Mouse (Mus musculus) kidney, postnatal 0 days (tissue): ENCODE measurements around the gene Slc39a13. TPM values are rescaled to one million over a fixed set of nuclear protein-coding genes. Genes with fewer than 3 reads are reported as not detected.

ENCODE experiments used
- ATAC-seq: fragments of 200-750 bp; cut with Nextera tagmentation; replicated peaks from 2 replicates; pipeline ENCODE4 v1.8.0; 2017; ENCODE audit warnings: low read depth, moderate number of reproducible peaks, moderate TSS enrichment, moderate library complexity; ENCODE audit not compliant: low FRiP score
- DNase-seq: peaks from one replicate; pipeline ENCODE4 v3.0.0-alpha.2; 2016; ENCODE audit warnings: low spot score
- H3K27ac ChIP-seq: fragments of 300-500 bp; sonication (generic); 2 replicates; pipeline ENCODE4 v1.5.1; 2014; ENCODE audit warnings: mild to moderate bottlenecking
- H3K27me3 ChIP-seq: fragments of 300-500 bp; sonication (generic); 2 replicates; pipeline ENCODE4 v1.6.1; 2014; ENCODE audit warnings: low read length, mixed read lengths; ENCODE audit not compliant: insufficient read depth
- H3K36me3 ChIP-seq: fragments of 300-500 bp; sonication (generic); 2 replicates; pipeline ENCODE4 v1.6.1; 2014; ENCODE audit warnings: low read length, mixed read lengths; ENCODE audit not compliant: insufficient read depth
- H3K4me1 ChIP-seq: fragments of 300-500 bp; sonication (generic); replicated peaks from 2 replicates; pipeline ENCODE4 v1.6.1; 2014; ENCODE audit warnings: antibody characterized with exemption, low read length, mixed read lengths; ENCODE audit not compliant: insufficient read depth
- H3K4me2 ChIP-seq: fragments of 300-500 bp; sonication (generic); 2 replicates; pipeline ENCODE4 v1.6.1; 2014; ENCODE audit warnings: mild to moderate bottlenecking, low read length, moderate library complexity, mixed read lengths
- H3K4me3 ChIP-seq: fragments of 300-500 bp; sonication (generic); replicated peaks from 2 replicates; pipeline ENCODE4 v1.5.1; 2014; ENCODE audit warnings: low read depth, low read length
- H3K9ac ChIP-seq: fragments of 300-500 bp; sonication (generic); 2 replicates; pipeline ENCODE4 v1.6.1; 2014; ENCODE audit warnings: low read depth, low read length
- H3K9me3 ChIP-seq: fragments of 300-500 bp; sonication (generic); replicated peaks from 2 replicates; pipeline ENCODE4 v1.6.1; 2016; ENCODE audit warnings: low read length, inconsistent platforms, mixed read lengths
- CTCF ChIP-seq: IDR thresholded peaks from 2 replicates; pipeline ENCODE4 v1.5.1; 2016; ENCODE audit warnings: antibody characterized with exemption, low read depth, mild to moderate bottlenecking, moderate library complexity
- WGBS: fragments of 180-500 bp; shearing (Covaris S2); extraction: QIAGEN DNeasy Blood & Tissue Kit; methylation state at CpG from one replicate; pipeline ENCODE4 v1.1.7; 2014; 5-methylcytosine and 5-hydroxymethylcytosine counted together
- polyA plus RNA-seq: library from polyadenylated mRNA; unstranded; fragments of >200 nt; fragmentation: Nextera tagmentation; extraction: Ambion mirVana; gene quantifications from 2 replicates; pipeline ENCODE4 v1.2.1, GENCODE M21; 2015

Slc39a13 gene
- polyA plus RNA-seq, 1 experiment from 2014 or later, result 39.9 TPM

GRCm38 (mm10) chr2:91042651-91043398 lies 27.4 kb downstream of the Slc39a13 start:
- DNase-seq (no peak), ATAC-seq (peak; percentile 15; the same call in 1 of the 2 replicates)
- no peaks in the 10 kb centered on the region for H3K36me3 ChIP-seq
- H3K4me1 ChIP-seq, result peaks cover 5% of the 10 kb centered on the region; the same call in 1 of the 2 replicates
- WGBS, result 66% methylated on average over 21 of the region's 21 CpGs
- H3K4me3 ChIP-seq, result no peak overlapping the region
- H3K9me3 ChIP-seq, result no peaks in the 10 kb centered on the region
- no peak for TF ChIP-seq CTCF
- H3K4me2 ChIP-seq, result no peak overlapping the region
- H3K9ac ChIP-seq, result no peak overlapping the region
- no peak overlapping the region for H3K27ac ChIP-seq
- no peaks in the 10 kb centered on the region for H3K27me3 ChIP-seq

GRCm38 (mm10) chr2:91041786-91042185 lies 28.4 kb downstream of the Slc39a13 start:
- ATAC-seq (no peak), DNase-seq (no peak)
- Histone ChIP-seq H3K4me3 (no peak overlapping the region), H3K27ac (no peak overlapping the region), H3K9me3 (no peaks in the 10 kb centered on the region), H3K4me2 (no peak overlapping the region), H3K4me1 (peaks cover 3% of the 10 kb centered on the region; the same call in 1 of the 2 replicates), H3K9ac (no peak overlapping the region), H3K36me3 (no peaks in the 10 kb centered on the region), H3K27me3 (no peaks in the 10 kb centered on the region)
- no peak for TF ChIP-seq CTCF
- 77% methylated on average over 8 of the region's 8 CpGs for WGBS

GRCm38 (mm10) chr2:91035385-91035784 lies 34.8 kb downstream of the Slc39a13 start, which contains the start of gene Rapsn:
TSS of gene Rapsn (plus strand) at chr2:91035620.
- 51% methylated on average over 9 of the region's 9 CpGs for WGBS
- Histone ChIP-seq H3K4me3 (no peak within 1 kb of the TSS), H3K27me3 (no peaks in the 10 kb centered on the region), H3K9ac (no peak within 1 kb of the TSS), H3K27ac (no peak within 1 kb of the TSS), H3K4me2 (no peak within 1 kb of the TSS), H3K4me1 (no peaks in the 10 kb centered on the region; the same call in 1 of the 2 replicates), H3K9me3 (no peaks in the 10 kb centered on the region), H3K36me3 (no peaks in the 10 kb centered on the region)
- no peak for TF ChIP-seq CTCF
- ATAC-seq, result peak; percentile 59
- peak; percentile 16 for DNase-seq

GRCm38 (mm10) chr2:91033000-91033399 lies 37.2 kb downstream of the Slc39a13 start:
- WGBS, result 21% methylated on average over 3 of the region's 3 CpGs
- ATAC-seq (no peak), DNase-seq (peak; percentile 37)
- no peaks in the 10 kb centered on the region; the same call in 1 of the 2 replicates for H3K4me1 ChIP-seq
- no peak overlapping the region for H3K4me3 ChIP-seq
- no peak overlapping the region for H3K27ac ChIP-seq
- no peaks in the 10 kb centered on the region for H3K36me3 ChIP-seq
- TF ChIP-seq CTCF, result peak; percentile 55
- H3K9me3 ChIP-seq, result no peaks in the 10 kb centered on the region
- no peaks in the 10 kb centered on the region for H3K27me3 ChIP-seq
- no peak overlapping the region for H3K4me2 ChIP-seq
- H3K9ac ChIP-seq, result no peak overlapping the region

GRCm38 (mm10) chr2:91031216-91031615 lies 39.0 kb downstream of the Slc39a13 start:
- H3K4me2 ChIP-seq, result no peak overlapping the region
- no peak overlapping the region for H3K27ac ChIP-seq
- no peaks in the 10 kb centered on the region; the same call in 1 of the 2 replicates for H3K4me1 ChIP-seq
- WGBS, result 79% methylated on average over 4 of the region's 4 CpGs
- no peak for DNase-seq
- TF ChIP-seq CTCF, result no peak
- no peaks in the 10 kb centered on the region for H3K27me3 ChIP-seq
- no peaks in the 10 kb centered on the region for H3K36me3 ChIP-seq
- no peaks in the 10 kb centered on the region for H3K9me3 ChIP-seq
- no peak overlapping the region for H3K9ac ChIP-seq
- H3K4me3 ChIP-seq, result no peak overlapping the region
- ATAC-seq, result no peak

GRCm38 (mm10) chr2:91027391-91028214 lies 42.6 kb downstream of the Slc39a13 start:
- Histone ChIP-seq H3K9me3 (no peaks in the 10 kb centered on the region), H3K4me1 (no peaks in the 10 kb centered on the region), H3K4me3 (no peak overlapping the region), H3K4me2 (no peak overlapping the region), H3K36me3 (no peaks in the 10 kb centered on the region), H3K9ac (no peak overlapping the region), H3K27ac (no peak overlapping the region), H3K27me3 (no peaks in the 10 kb centered on the region)
- DNase-seq (no peak), ATAC-seq (no peak)
- no peak for TF ChIP-seq CTCF
- 92% methylated on average over 9 of the region's 9 CpGs for WGBS
